Mouse (Mus musculus) kidney, embryonic 15.5 days (tissue): ENCODE measurements at regions not wholly inside any gene's neighbourhood (a gene's known extent, or its start where the extent isn't known, plus 50 kb on each side); places are given as distances from the start of the nearest gene placed in this dataset.

ENCODE experiments used
- ATAC-seq: fragments of 200-750 bp; cut with Nextera tagmentation; replicated peaks from 2 replicates; pipeline ENCODE4 v1.8.0; 2017; ENCODE audit warnings: moderate TSS enrichment; ENCODE audit not compliant: low FRiP score
- H3K27ac ChIP-seq: fragments of 300-500 bp; sonication (generic); 2 replicates; pipeline ENCODE4 v1.5.1; 2015; ENCODE audit warnings: mild to moderate bottlenecking, inconsistent platforms
- H3K27me3 ChIP-seq: fragments of 300-500 bp; sonication (generic); 2 replicates; pipeline ENCODE4 v1.6.1; 2015; ENCODE audit warnings: inconsistent platforms
- H3K36me3 ChIP-seq: fragments of 300-500 bp; sonication (generic); 2 replicates; pipeline ENCODE4 v1.6.1; 2015; ENCODE audit warnings: inconsistent platforms
- H3K4me1 ChIP-seq: fragments of 300-500 bp; sonication (generic); 2 replicates; pipeline ENCODE4 v1.6.1; 2015; ENCODE audit warnings: inconsistent platforms
- H3K4me2 ChIP-seq: fragments of 300-500 bp; sonication (generic); 2 replicates; pipeline ENCODE4 v1.6.1; 2015; ENCODE audit warnings: moderate library complexity, mild to moderate bottlenecking, inconsistent platforms
- H3K4me3 ChIP-seq: fragments of 300-500 bp; sonication (generic); replicated peaks from 2 replicates; pipeline ENCODE4 v1.5.1; 2015; ENCODE audit warnings: mild to moderate bottlenecking, inconsistent platforms
- H3K9ac ChIP-seq: fragments of 300-500 bp; sonication (generic); 2 replicates; pipeline ENCODE4 v1.6.1; 2015; ENCODE audit warnings: mild to moderate bottlenecking, inconsistent platforms
- H3K9me3 ChIP-seq: fragments of 300-500 bp; sonication (generic); replicated peaks from 2 replicates; pipeline ENCODE4 v1.6.1; 2016; ENCODE audit warnings: inconsistent platforms
- WGBS: fragments of 180-500 bp; shearing (Covaris S2); methylation state at CpG from one replicate; pipeline ENCODE4 v1.1.7; 2015; ENCODE audit warnings: mixed read lengths; 5-methylcytosine and 5-hydroxymethylcytosine counted together

DNA sequence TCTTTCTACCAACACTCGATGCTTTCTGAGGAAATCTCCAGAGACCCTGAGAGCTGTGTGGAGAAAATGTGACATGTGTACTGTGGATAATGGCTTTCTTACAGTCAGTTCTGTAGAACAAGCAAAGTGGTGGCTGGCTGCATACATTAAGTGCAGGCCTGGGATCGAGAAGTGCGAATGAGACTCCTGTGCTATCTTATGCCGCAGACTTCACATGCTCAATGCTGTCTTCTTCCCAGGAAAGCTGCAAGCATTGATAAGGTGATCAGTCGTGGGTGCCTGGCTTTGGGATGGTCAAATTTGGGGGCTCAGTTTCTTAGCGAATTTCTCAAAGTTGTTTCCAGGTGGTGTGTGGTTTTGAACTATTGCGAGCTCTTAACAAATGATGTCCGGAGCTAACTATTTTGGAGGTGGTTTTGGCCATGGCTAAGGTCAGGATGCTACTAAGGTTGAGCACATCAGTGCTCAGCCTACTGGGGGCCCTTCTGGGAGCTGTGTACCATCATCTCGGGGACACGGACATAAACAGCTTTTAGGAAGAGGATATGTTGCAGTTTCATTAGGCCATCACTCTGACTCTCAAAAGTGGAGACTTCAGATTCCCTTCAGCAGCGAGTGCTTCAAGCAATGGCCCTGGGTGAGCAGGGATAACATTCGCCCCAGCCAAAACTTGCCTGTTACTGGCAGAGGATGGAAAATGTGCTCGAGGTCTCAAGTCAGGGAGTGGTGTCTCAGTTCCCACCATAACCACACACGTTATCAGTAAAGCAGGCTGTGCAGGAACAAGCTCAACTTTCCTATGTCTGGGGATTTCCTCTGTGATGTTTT is 646.7 kb downstream of the Zfp706 start:
- H3K4me1 ChIP-seq: 0 out of 2 replicates have a peak, but pooled peaks cover 3% of the 10 kb centered on the region
- H3K4me2 ChIP-seq: no peak overlapping the region
- H3K36me3 ChIP-seq: no peaks in the 10 kb centered on the region
- WGBS: 75% methylated on average over 14 of the region's 14 CpGs
- no peak; the same call in 1 of the 2 replicates for ATAC-seq
- no peaks in the 10 kb centered on the region for H3K27me3 ChIP-seq
- H3K4me3 ChIP-seq: no peak overlapping the region
- H3K9ac ChIP-seq: no peak overlapping the region
- H3K27ac ChIP-seq: peak overlapping the region; percentile 27; the same call in 1 of the 2 replicates
- no peaks in the 10 kb centered on the region for H3K9me3 ChIP-seq

DNA sequence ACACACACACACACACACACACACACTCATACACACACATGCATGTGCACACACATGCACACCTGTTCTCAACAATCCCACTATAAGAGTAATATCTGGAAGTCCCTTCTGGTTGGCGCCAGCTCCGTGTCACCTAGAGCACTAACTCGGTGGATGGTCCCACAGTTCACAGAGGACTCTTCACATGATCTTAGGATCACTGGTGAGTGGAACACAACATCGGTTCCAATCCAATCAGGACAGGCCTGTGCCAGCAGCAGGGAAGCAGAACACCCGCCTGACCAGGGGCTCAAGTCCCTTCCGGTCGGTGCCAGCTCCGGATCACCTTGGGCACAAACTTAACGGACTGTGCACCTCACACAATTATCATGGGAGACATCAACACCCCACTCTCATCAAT is 651.7 kb downstream of the Zfp706 start:
- Histone ChIP-seq H3K27ac (no peak overlapping the region), H3K27me3 (no peaks in the 10 kb centered on the region), H3K4me3 (no peak overlapping the region), H3K9me3 (no peaks in the 10 kb centered on the region), H3K4me2 (no peak overlapping the region), H3K4me1 (no peaks in the 10 kb centered on the region), H3K36me3 (no peaks in the 10 kb centered on the region), H3K9ac (no peak overlapping the region)
- ATAC-seq: no peak
- WGBS: 94% methylated on average over 9 of the region's 9 CpGs

DNA sequence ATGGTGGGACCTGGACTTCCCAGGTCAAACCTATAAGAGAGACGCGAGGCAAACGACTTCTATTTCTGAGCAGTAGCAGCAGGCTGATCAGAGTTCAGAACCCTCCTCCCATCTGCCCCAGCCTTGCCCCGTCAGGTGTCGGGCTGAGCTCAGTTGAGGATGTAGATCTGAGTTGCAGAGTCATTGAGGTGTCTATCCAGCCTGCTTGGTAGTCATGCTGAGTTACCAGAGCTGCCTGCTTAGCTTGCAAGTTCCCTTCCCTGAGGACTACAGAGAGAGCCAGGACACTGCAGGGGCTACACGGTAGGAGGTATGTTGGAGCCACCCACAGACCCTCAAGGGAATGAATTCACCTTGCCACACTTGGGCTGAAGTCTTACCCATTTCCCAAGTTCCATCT is 653.0 kb downstream of the Zfp706 start:
- Histone ChIP-seq H3K27me3 (no peaks in the 10 kb centered on the region), H3K9ac (no peak overlapping the region), H3K27ac (no peak overlapping the region), H3K4me2 (no peak overlapping the region), H3K9me3 (no peaks in the 10 kb centered on the region), H3K4me3 (no peak overlapping the region), H3K4me1 (no peaks in the 10 kb centered on the region), H3K36me3 (no peaks in the 10 kb centered on the region)
- no peak for ATAC-seq
- 80% methylated on average over 6 of the region's 6 CpGs for WGBS

DNA sequence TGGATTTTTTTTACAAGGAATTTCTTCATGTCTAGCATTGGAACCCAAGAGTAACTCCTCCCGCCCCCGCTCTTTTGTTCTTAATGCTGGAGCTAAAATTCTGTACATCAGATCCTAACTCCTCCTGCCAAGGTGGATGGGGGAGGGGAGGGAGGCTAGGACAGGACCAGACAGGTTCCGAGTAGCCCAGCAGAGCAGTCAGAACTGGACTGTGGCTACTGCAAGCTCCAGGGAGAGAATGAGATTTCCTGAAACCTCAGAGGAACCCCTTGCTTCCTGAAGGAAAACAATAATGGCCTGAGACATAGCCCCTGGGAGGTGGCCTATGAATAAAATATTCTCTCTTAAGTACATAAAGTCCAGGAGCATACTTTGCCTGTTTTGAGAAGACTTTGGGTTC is 653.8 kb downstream of the Zfp706 start:
- no peaks in the 10 kb centered on the region for H3K9me3 ChIP-seq
- H3K9ac ChIP-seq: no peak overlapping the region
- H3K4me1 ChIP-seq: no peaks in the 10 kb centered on the region
- no peak for ATAC-seq
- H3K27ac ChIP-seq: no peak overlapping the region
- no peak overlapping the region for H3K4me2 ChIP-seq
- H3K36me3 ChIP-seq: no peaks in the 10 kb centered on the region
- no peaks in the 10 kb centered on the region for H3K27me3 ChIP-seq
- no peak overlapping the region for H3K4me3 ChIP-seq
- WGBS: 84% methylated on average over 3 of the region's 3 CpGs

DNA sequence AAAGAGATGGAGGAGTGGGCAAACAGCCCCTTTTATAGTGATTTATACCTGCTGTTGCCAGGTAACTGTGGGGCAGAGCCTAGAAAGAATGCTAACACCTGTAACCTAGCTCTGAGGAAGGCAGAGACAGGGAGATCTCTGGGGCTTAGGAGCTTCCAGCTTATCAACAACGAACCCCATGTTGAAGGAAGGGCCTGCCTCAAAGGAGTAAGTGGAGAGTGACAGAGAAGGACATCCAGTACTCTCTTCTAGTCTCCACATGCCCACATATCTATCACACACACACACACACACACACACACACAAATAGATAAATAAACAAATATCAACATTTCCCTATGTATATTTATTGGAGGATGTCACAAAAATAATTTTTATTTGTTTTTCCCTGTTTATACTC is 654.6 kb downstream of the Zfp706 start:
- no peak for ATAC-seq
- H3K4me2 ChIP-seq: no peak overlapping the region
- H3K9me3 ChIP-seq: no peaks in the 10 kb centered on the region
- H3K9ac ChIP-seq: no peak overlapping the region
- H3K4me1 ChIP-seq: peaks cover 1% of the 10 kb centered on the region; the same call in 1 of the 2 replicates
- H3K27ac ChIP-seq: no peak overlapping the region
- WGBS: 82% methylated on average over 1 of the region's 1 CpGs
- H3K4me3 ChIP-seq: no peak overlapping the region
- no peaks in the 10 kb centered on the region for H3K27me3 ChIP-seq
- no peaks in the 10 kb centered on the region for H3K36me3 ChIP-seq

DNA sequence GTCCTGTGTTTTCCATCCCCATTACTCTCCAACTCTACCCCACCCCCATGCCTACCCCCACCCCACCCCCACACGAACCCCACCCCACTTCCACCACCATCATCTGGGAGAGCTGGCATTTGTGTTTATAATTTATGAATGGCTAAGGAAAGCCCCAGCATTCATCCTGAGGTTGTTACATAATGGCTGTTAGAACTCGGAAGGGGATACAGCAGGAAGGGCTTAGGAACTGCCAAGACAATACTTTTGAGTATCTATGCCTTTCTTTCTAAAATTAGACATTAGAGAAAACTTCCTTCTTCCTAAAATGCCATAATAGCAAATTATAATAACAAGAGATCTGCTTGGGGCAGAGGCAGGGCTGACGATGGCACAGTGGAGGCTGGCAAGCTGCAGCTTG is 655.9 kb downstream of the Zfp706 start:
- 36% methylated on average over 3 of the region's 3 CpGs for WGBS
- Histone ChIP-seq H3K27me3 (no peaks in the 10 kb centered on the region), H3K36me3 (no peaks in the 10 kb centered on the region), H3K4me1 (peaks cover 9% of the 10 kb centered on the region; the same call in 1 of the 2 replicates), H3K4me2 (no peak overlapping the region), H3K4me3 (no peak overlapping the region), H3K9me3 (no peaks in the 10 kb centered on the region), H3K9ac (no peak overlapping the region), H3K27ac (no peak overlapping the region)
- no peak for ATAC-seq

DNA sequence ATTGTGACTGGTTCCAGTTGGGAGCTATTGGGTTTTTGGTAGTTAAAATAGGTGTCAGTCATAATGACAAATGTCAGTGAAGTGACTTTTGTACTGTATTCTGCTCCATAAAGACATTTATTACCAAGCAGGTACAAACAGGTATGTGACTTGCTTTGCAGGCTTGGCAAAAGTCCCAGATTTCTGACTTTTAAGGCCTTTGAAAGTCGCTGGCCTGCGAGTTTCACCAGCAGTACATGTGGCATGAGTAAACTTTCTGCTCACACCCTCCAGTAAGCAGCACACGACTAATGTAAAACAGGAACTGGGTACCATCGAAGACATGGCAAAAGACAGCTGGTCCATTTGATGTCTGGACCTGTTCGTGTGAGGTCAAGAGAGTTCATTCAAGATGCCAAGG is 659.2 kb downstream of the Zfp706 start:
- Histone ChIP-seq H3K4me3 (no peak overlapping the region), H3K9me3 (no peaks in the 10 kb centered on the region), H3K9ac (no peak overlapping the region), H3K36me3 (no peaks in the 10 kb centered on the region), H3K4me1 (peaks cover 9% of the 10 kb centered on the region; the same call in 1 of the 2 replicates), H3K4me2 (no peak overlapping the region), H3K27ac (no peak overlapping the region), H3K27me3 (no peaks in the 10 kb centered on the region)
- no peak for ATAC-seq
- 67% methylated on average over 5 of the region's 5 CpGs for WGBS

DNA sequence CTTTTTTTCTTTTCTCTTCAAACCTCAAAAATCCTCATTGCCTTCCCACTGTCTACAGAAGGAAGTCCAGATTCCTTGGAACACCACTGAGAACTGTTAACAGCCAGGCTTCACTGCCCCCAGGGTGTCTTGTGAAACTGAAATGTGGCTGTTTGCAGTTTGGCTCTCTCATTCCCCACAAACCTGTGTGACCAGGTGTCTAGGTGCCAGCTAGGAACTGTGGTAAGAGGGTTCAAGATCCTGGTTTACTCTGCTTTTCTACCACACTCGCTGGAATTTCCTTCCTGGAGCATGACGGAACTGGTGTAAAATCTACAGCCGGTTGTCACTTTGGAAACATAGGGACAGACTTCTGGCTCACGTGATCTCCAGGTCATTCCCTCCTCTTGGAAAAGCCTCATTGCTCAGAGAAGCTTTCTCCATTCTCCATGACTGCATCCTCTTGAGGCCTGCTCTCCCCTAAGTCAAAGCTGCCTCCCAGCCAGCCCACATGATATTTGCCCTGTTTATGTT is 660.2 kb downstream of the Zfp706 start:
- Histone ChIP-seq H3K27ac (no peak overlapping the region), H3K4me3 (no peak overlapping the region), H3K9me3 (no peaks in the 10 kb centered on the region), H3K9ac (no peak overlapping the region), H3K27me3 (no peaks in the 10 kb centered on the region), H3K4me1 (peaks cover 9% of the 10 kb centered on the region; the same call in 1 of the 2 replicates), H3K36me3 (no peaks in the 10 kb centered on the region), H3K4me2 (no peak overlapping the region)
- 38% methylated on average over 4 of the region's 4 CpGs for WGBS
- no peak for ATAC-seq

DNA sequence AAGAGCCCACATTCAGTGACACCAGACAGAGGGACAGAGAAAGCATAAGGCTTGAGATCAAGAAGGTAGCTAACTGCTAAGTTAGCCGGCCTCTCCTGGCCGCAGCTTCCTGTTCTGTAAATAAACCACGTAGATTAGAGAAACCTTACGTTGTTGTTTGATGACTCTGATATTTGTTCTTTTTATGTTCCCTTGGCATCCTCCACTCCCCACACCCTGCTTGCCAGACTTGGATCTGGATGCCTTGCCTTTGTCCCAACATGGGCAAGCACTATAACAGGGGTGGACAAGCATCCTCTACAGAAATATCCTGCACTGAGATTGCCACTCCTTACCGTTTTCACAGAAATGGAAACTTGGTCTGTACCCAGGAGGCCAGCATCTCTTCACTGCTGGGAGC is 661.4 kb downstream of the Zfp706 start:
- Histone ChIP-seq H3K9ac (no peak overlapping the region), H3K27me3 (no peaks in the 10 kb centered on the region), H3K36me3 (no peaks in the 10 kb centered on the region), H3K27ac (no peak overlapping the region), H3K4me1 (peaks cover 9% of the 10 kb centered on the region; the same call in 1 of the 2 replicates), H3K4me3 (no peak overlapping the region), H3K4me2 (no peak overlapping the region), H3K9me3 (no peaks in the 10 kb centered on the region)
- ATAC-seq: no peak
- 69% methylated on average over 5 of the region's 5 CpGs for WGBS

DNA sequence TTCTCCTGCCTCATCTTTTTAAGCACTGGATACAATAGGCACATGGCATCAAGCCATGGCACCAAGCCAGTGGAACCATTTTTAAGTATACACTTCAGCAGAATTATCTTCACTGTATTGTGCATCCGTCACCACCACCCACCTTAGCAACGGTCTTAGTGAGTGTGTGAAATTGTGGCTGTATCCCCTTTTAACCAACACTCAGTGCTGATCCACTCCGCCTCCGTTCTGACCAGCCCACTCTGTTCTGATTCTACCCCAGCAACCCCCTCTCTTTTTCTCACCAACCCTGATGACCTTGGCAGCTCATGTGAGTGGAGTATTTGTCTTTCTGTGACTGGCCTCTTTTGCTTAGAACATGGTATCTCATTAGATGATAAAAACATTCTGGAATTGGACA is 662.2 kb downstream of the Zfp706 start:
- WGBS: 90% methylated on average over 4 of the region's 4 CpGs
- Histone ChIP-seq H3K27me3 (no peaks in the 10 kb centered on the region), H3K4me1 (peaks cover 9% of the 10 kb centered on the region; the same call in 1 of the 2 replicates), H3K27ac (no peak overlapping the region), H3K36me3 (no peaks in the 10 kb centered on the region), H3K9ac (no peak overlapping the region), H3K4me3 (no peak overlapping the region), H3K9me3 (no peaks in the 10 kb centered on the region), H3K4me2 (no peak overlapping the region)
- ATAC-seq: no peak

DNA sequence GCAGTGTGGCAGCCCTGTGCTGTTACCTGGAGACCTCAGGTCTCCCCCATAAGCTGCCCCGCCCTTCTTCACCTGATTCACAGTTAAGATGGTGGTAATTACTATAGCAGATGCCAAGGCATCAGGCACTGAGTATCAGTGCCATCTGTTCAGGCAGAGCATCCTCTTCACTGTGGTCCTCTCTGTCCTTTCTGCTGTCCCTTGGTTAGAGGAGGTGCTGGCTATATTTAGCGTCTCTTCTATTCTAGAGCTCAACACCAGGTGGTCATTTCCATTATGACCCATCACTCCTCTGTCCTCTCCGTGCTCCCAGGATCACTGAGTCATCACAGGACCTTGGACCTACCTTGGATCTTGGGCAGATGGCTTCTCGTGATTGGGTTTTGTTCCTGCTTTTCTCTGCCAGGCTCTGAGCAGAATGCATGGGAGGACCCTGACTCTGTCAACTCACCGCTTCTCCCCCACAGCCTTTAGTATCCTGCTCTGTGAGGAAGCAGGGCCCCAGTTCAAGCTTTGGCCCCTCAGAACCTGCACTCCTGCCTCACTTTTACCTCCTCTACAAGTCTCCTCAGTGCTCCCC is 667.5 kb downstream of the Zfp706 start:
- WGBS: 79% methylated on average over 5 of the region's 5 CpGs
- H3K4me3 ChIP-seq: no peak overlapping the region
- no peaks in the 10 kb centered on the region for H3K4me1 ChIP-seq
- H3K9me3 ChIP-seq: no peaks in the 10 kb centered on the region
- H3K9ac ChIP-seq: no peak overlapping the region
- H3K36me3 ChIP-seq: no peaks in the 10 kb centered on the region
- H3K4me2 ChIP-seq: no peak overlapping the region
- ATAC-seq: no peak
- H3K27me3 ChIP-seq: no peaks in the 10 kb centered on the region
- no peak overlapping the region for H3K27ac ChIP-seq

DNA sequence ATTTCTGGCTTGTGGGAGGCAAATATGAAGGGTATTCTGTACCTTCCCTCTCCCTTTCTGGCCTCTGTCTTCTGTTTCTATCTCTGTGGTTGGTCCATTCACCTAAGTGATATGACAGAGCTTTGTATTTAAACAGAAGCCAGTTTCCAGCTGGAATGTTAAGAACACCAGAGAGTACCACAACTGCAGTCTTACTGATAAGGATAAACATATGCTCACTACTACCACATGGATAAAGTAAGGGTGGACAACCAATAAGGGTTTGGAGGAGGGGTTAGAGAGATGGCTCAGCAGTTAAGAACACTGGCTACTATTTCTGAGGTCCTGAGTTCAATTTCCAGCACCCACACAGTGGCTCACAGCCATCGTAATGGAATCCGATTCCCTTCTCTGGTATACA is 668.8 kb downstream of the Zfp706 start:
- no peak overlapping the region for H3K4me2 ChIP-seq
- no peak overlapping the region for H3K27ac ChIP-seq
- no peak for ATAC-seq
- H3K4me1 ChIP-seq: no peaks in the 10 kb centered on the region
- no peaks in the 10 kb centered on the region for H3K9me3 ChIP-seq
- WGBS: 77% methylated on average over 2 of the region's 2 CpGs
- no peaks in the 10 kb centered on the region for H3K27me3 ChIP-seq
- H3K9ac ChIP-seq: no peak overlapping the region
- H3K4me3 ChIP-seq: no peak overlapping the region
- no peaks in the 10 kb centered on the region for H3K36me3 ChIP-seq
